Mouse (Mus musculus): Measurements from ENCODE around the gene Gm42742. TPM values are rescaled to one million over a fixed set of nuclear protein-coding genes. Genes with fewer than 3 reads are reported as not detected.

Gene Gm42742
- polyA plus RNA-seq, 1 experiment from 2014 or later = 66.8 TPM

DNA sequence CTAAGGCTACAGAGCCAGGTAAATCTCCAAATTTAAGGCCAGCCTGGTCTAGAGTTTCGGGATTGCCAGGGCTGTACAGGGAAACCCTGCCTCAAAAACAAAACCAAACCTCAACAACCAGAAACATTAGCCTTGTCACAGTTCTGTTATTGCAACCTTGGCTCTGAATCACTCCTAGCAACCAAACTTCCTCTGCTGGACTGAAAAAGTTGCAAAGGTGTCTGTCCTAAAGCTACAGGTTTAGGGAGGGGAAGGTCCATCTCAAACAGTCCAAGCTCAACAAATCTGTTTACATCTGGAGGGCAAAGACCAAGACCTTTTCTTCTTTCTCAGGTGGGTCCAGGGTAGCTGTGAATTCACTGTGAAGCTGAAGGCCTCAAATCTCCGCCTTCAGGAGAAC, 9.8 kb downstream of the Gm42742 start:
- 96% methylated on average over 2 of the region's 2 CpGs for WGBS
- Histone ChIP-seq H3K9me3 (no peaks in the 10 kb centered on the region), H3K9ac (replicated peaks) (no peak overlapping the region), H3K36me3 (peaks cover 43% of the 10 kb centered on the region), H3K27ac (replicated peaks) (no peak overlapping the region; the same call in 1 of the 2 replicates), H3K4me2 (replicated peaks) (no peak overlapping the region), H3K27me3 (no peaks in the 10 kb centered on the region), H3K4me1 (peaks cover 31% of the 10 kb centered on the region), H3K4me3 (no peak overlapping the region)
- no peak for ATAC-seq (ENCODE audit: low FRiP score, low read depth)

DNA sequence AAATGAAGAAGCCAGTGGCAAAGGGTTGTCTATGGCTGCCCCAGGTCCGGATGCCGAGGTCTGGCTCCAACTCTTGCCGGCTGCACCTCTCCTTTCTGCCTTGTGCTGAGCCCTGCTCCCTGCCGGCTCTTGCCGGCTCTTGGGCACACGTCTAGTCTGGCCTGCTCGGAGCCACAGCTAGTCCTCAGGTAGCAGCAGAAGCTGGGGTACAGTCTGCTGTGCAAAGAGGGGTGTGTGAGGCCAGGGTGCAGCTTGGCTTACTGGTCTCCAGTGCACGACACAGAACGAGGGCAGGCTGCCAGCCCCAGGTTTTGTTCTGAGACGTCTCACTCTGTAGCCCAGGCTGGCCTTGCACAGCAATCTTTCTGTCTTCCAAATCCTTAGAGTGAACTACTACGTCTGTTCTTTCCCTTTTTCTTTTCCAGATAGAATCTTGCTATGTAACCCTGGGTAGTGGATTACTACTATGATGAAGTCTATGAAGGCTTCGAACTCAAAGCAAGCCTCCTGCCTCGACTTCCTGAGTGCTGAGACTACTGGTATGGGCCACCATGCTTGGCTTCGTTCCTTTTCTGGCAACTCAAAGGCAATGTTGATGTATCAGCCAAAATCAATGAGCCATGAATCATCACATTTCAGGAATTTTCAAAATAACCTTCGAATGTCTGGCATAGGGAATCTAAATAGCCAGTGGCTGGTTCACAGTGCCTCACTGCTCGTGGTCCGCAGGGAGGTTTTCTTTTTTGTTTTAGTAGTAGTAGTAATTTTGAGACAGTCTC, 11.4 kb downstream of the Gm42742 start:
- no peak overlapping the region for H3K4me2 ChIP-seq (replicated peaks)
- H3K27me3 ChIP-seq = no peaks in the 10 kb centered on the region
- H3K9ac ChIP-seq (replicated peaks) = no peak overlapping the region
- peaks cover 31% of the 10 kb centered on the region for H3K36me3 ChIP-seq
- H3K4me1 ChIP-seq = peaks cover 15% of the 10 kb centered on the region; the same call in 1 of the 2 replicates
- H3K27ac ChIP-seq (replicated peaks) = peak overlapping the region; percentile 58; the same call in 1 of the 2 replicates
- WGBS = 86% methylated on average over 17 of the region's 17 CpGs
- no peak for ATAC-seq (ENCODE audit: low FRiP score, low read depth)
- H3K9me3 ChIP-seq = no peaks in the 10 kb centered on the region
- no peak overlapping the region for H3K4me3 ChIP-seq

- H3K4me1 ChIP-seq = peaks cover 10% of the 10 kb centered on the region; the same call in 1 of the 2 replicates
- no peak overlapping the region for H3K4me2 ChIP-seq (replicated peaks)
- H3K4me3 ChIP-seq = no peak overlapping the region
- H3K27me3 ChIP-seq = no peaks in the 10 kb centered on the region
- no peaks in the 10 kb centered on the region for H3K9me3 ChIP-seq
- H3K36me3 ChIP-seq = peaks cover 21% of the 10 kb centered on the region
- H3K27ac ChIP-seq (replicated peaks) = peak overlapping the region; percentile 58
- 68% methylated on average over 9 of the region's 9 CpGs for WGBS
- no peak overlapping the region; the same call in 1 of the 2 replicates for H3K9ac ChIP-seq (replicated peaks)
- ATAC-seq (ENCODE audit: low FRiP score, low read depth) = peak; percentile 70; the same call in 1 of the 2 replicates
Observed at GRCm38 (mm10) chr7:127008239-127009019, 12.5 kb downstream of the Gm42742 start.

- H3K4me2 ChIP-seq (replicated peaks) = no peak overlapping the region
- no peak overlapping the region for H3K27ac ChIP-seq (replicated peaks)
- H3K9me3 ChIP-seq = no peaks in the 10 kb centered on the region
Observed at GRCm38 (mm10) chr7:127007313-127008024, 13.4 kb downstream of the Gm42742 start.

DNA sequence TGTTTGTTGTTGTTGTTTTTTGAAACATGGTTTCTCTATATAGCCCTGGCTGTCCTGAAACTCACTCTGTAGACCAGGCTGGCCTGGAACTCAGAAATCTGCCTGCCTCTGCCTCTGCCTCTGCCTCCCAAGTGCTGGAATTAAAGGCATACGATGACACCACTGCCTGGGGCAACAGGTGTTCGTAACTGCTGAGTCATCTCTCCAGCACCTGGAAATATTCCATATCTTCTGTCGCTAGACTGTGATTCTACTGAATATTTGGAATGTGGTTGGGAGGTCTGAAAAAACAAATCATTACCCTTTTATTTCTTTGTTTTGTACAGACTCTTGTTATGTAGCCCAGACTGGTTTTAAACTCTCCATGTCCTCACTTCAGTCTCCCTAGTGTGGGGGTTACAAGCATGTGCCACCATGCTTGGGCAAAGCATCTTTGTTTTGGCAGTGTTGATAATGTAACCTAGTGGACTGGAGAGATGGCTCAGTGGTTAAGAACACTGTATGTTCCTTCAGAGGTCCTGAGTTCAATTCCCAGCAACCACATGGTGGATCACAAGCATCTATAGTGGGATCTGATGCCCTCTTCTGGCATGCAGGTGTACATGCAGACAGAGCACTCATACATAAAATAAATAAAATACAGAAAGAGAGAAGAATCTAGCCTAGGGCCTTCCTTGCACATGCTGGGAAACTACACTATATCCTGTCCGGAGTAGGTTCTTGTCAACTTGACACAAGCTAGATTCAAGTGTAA, 16.6 kb downstream of the Gm42742 start:
- no peaks in the 10 kb centered on the region for H3K36me3 ChIP-seq
- H3K27ac ChIP-seq (replicated peaks) = no peak overlapping the region
- H3K4me2 ChIP-seq (replicated peaks) = no peak overlapping the region
- no peaks in the 10 kb centered on the region for H3K9me3 ChIP-seq
- no peaks in the 10 kb centered on the region for H3K27me3 ChIP-seq
- no peak for ATAC-seq (ENCODE audit: low FRiP score, low read depth)
- no peak overlapping the region for H3K9ac ChIP-seq (replicated peaks)
- 87% methylated on average over 4 of the region's 4 CpGs for WGBS
- H3K4me1 ChIP-seq = peaks cover 6% of the 10 kb centered on the region; the same call in 1 of the 2 replicates
- no peak overlapping the region for H3K4me3 ChIP-seq

More at GRCm38 (mm10) chr7:127007313-127008024, 13.4 kb downstream of the Gm42742 start:
- Histone ChIP-seq H3K4me3 (no peak overlapping the region), H3K36me3 (peaks cover 12% of the 10 kb centered on the region), H3K4me1 (peaks cover 10% of the 10 kb centered on the region; the same call in 1 of the 2 replicates), H3K27me3 (no peaks in the 10 kb centered on the region), H3K9ac (replicated peaks) (no peak overlapping the region; the same call in 1 of the 2 replicates)
- 79% methylated on average over 6 of the region's 6 CpGs for WGBS
- no peak for ATAC-seq (ENCODE audit: low FRiP score, low read depth)

DNA sequence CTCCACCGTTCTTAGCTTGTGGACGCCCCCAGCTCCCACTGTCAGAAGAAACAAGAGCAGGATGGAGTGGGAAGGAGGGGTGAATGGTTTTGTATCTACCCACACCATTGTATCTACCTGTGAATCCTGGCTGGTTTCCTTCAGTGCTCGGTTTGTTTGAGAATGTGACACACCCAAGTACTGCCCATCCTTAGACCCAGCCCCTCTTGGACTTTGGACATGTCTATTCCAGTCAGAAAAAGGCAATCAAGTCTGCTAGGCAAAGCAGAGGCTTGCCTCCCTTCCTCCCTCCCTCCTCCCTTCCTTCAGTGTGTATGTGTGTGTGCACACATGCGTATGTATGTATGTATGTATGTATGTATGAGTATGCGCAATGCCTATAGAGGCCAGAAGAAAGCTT, 17.3 kb downstream of the Gm42742 start:
- Histone ChIP-seq H3K4me1 (peaks cover 4% of the 10 kb centered on the region; the same call in 1 of the 2 replicates), H3K9ac (replicated peaks) (no peak overlapping the region), H3K36me3 (no peaks in the 10 kb centered on the region), H3K4me2 (replicated peaks) (no peak overlapping the region), H3K9me3 (no peaks in the 10 kb centered on the region), H3K4me3 (no peak overlapping the region), H3K27me3 (no peaks in the 10 kb centered on the region), H3K27ac (replicated peaks) (no peak overlapping the region)
- ATAC-seq (ENCODE audit: low FRiP score, low read depth) = no peak
- WGBS = 91% methylated on average over 5 of the region's 5 CpGs

DNA sequence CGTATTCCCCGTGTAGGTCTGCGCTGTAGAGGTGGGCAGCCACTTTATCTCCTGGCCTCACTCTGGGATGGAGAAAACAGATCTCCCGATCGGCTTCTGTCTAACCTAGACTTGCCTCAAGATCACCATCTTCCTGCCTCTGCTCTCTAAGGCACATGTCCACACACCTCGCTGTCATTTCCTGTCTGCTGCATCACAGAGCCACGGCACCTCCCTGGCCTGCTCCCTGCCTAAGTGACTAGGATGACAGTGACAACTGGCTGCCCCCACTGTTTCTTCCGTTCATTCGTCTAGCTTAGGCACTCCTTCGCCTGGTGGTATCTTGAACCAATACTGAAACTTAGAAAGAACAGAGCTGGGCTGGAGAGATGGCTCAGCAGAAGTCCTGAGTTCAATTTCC, 21.3 kb downstream of the Gm42742 start:
- Histone ChIP-seq H3K27ac (replicated peaks) (no peak overlapping the region), H3K4me2 (replicated peaks) (no peak overlapping the region), H3K4me1 (no peaks in the 10 kb centered on the region), H3K27me3 (no peaks in the 10 kb centered on the region), H3K4me3 (no peak overlapping the region), H3K9me3 (no peaks in the 10 kb centered on the region), H3K9ac (replicated peaks) (no peak overlapping the region), H3K36me3 (no peaks in the 10 kb centered on the region)
- ATAC-seq (ENCODE audit: low FRiP score, low read depth) = no peak
- WGBS = 82% methylated on average over 10 of the region's 10 CpGs

GRCm38 (mm10) chr7:126996449-126996848, 24.4 kb downstream of the Gm42742 start:
- no peaks in the 10 kb centered on the region for H3K9me3 ChIP-seq
- no peak overlapping the region for H3K4me3 ChIP-seq
- peaks cover 4% of the 10 kb centered on the region; the same call in 1 of the 2 replicates for H3K27me3 ChIP-seq
- no peak overlapping the region for H3K9ac ChIP-seq (replicated peaks)
- H3K4me1 ChIP-seq = no peaks in the 10 kb centered on the region
- H3K36me3 ChIP-seq = no peaks in the 10 kb centered on the region
- no peak for ATAC-seq (ENCODE audit: low FRiP score, low read depth)
- no peak overlapping the region for H3K4me2 ChIP-seq (replicated peaks)
- H3K27ac ChIP-seq (replicated peaks) = no peak overlapping the region
- 81% methylated on average over 4 of the region's 4 CpGs for WGBS

DNA sequence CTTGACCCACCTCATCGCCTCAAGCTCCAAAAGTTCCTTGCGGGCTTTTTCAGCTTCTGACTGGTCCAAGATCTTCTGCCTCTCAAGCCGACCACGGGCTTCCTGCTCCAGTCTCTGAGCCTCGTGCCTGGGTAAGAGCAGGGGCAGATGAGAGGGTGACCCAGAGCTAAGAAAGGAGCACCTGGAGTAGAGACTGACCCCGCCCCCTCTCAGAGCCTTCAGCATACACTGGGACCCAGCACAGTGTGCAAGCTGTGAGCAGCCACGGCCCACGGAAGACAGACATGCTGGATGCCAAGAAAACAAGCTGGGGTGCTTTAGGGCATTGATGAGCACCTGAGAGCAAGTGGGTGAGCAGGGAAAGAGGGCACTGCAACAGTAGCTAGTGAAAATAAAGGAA, 32.1 kb downstream of the Gm42742 start:
- Histone ChIP-seq H3K36me3 (no peaks in the 10 kb centered on the region), H3K27me3 (peaks cover 4% of the 10 kb centered on the region; the same call in 1 of the 2 replicates), H3K27ac (replicated peaks) (no peak overlapping the region), H3K9ac (replicated peaks) (no peak overlapping the region; the same call in 1 of the 2 replicates), H3K4me1 (no peaks in the 10 kb centered on the region), H3K9me3 (no peaks in the 10 kb centered on the region), H3K4me2 (replicated peaks) (no peak overlapping the region), H3K4me3 (no peak overlapping the region)
- 72% methylated on average over 8 of the region's 8 CpGs for WGBS
- no peak for ATAC-seq (ENCODE audit: low FRiP score, low read depth)

DNA sequence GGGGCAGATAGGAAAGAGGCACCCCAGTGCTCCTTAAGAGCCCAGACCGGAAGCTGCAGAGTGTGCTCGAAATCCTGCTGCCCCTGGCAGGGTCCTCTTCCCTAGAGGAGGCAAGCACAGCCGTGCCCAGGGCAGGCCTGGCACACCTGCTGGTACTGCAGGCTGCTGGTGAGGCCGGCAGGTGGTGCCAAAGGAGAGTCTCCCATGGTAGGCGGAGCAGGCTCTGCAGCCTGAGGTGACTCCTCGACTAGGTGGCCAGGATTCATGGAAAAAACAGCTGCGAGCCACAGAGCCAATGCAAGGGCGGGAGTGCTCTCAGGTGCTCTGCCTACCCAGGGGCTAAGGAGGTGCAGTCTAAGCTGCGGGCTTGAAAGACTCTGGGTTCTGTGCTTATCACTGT, 34.6 kb downstream of the Gm42742 start:
- Histone ChIP-seq H3K36me3 (peaks cover 1% of the 10 kb centered on the region; the same call in 1 of the 2 replicates), H3K9me3 (no peaks in the 10 kb centered on the region), H3K4me1 (no peaks in the 10 kb centered on the region), H3K4me2 (replicated peaks) (no peak overlapping the region), H3K4me3 (no peak overlapping the region), H3K27ac (replicated peaks) (no peak overlapping the region), H3K9ac (replicated peaks) (no peak overlapping the region), H3K27me3 (no peaks in the 10 kb centered on the region; the same call in 1 of the 2 replicates)
- ATAC-seq (ENCODE audit: low FRiP score, low read depth) = no peak
- 41% methylated on average over 9 of the region's 9 CpGs for WGBS
